Mouse (Mus musculus) kidney, adult 2 months (tissue): ENCODE measurements around the gene Map4k3.

ENCODE experiments used
- CTCF ChIP-seq: fragments of 200-500 bp; conservative IDR thresholded peaks from 2 replicates; pipeline ENCODE4 v1.5.1; 2011; ENCODE audit warnings: low read depth, mild to moderate bottlenecking, control low read depth, low read length, moderate library complexity, mixed read lengths; ENCODE audit not compliant: insufficient read depth, insufficient read length
- POLR2A ChIP-seq: fragments of 200-500 bp; IDR thresholded peaks from one replicate; pipeline ENCODE4 v1.6.1; 2011; ENCODE audit warnings: low read depth, low read length, control low read depth

DNA sequence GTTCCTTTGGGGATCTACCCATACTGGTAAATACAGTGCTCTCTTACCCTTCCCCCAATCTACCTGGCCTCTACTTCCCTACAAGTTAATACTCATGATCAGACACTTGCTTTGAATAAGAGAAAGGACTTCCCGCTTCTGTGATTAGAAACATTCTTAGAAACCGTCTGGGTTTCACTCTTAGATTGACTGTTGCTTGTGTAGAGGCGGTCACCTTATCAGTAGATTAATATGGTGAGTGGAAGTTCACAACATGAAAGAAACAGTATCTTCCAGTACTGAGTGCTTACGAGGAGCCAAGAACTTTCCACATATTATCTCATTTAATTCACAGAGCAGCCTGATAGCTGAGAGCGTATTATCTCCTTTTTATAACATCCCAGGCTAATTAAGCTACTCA lies 1.5 kb upstream of the Map4k3 start:
- TF ChIP-seq CTCF, result no peak
- TF ChIP-seq POLR2A, result no peak
